Mouse (Mus musculus) mesoderm, embryonic 11.5 days (tissue): Measurements from ENCODE around the gene 1700018F24Rik.
A peak's percentile ranks its signal among the peaks of the same experiment; 100 is the strongest.
"Not testable (repeated sequence)": the region's sequence is repeated elsewhere in the genome, so short reads cannot be mapped to it uniquely, and the experiment has no call there.

Experiments
- DNase-seq: peaks from one replicate; pipeline ENCODE4 v3.0.0-alpha.2; 2012; ENCODE audit warnings: low read depth, low spot score

The 1700018F24Rik gene

GRCm38 (mm10) chr5:145042690-145043089 lies at the start of gene 1700018F24Rik:
1700018F24Rik (plus strand) TSS chr5:145042990.
- DNase-seq, result not testable (repeated sequence)

GRCm38 (mm10) chr5:144998491-144998890 lies 44.3 kb upstream of the 1700018F24Rik start:
- peak; percentile 51 for DNase-seq

DNA sequence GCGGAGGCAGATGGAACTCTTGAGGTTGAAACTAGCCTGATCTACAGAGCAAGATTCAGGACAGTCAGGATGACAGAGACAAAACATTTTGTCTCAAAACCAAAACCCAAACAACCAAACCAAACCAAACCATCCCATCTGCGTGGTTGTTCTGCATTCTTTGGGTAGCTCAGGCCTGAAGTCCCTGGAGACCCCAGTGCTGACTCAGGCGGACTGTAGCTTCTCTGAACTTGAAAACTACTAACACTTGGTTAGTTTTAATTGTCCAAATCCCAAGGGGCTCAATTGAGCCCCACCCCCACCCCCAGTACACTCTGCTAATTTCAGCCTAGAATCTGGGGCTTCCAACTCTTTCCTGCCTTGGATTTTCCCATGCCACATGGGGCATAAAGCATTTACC lies 39.4 kb upstream of the 1700018F24Rik start:
- no peak for DNase-seq

- no peak for DNase-seq
These were observed 38.3 kb upstream of the 1700018F24Rik start for GRCm38 (mm10) chr5:145004495-145004894.

DNA sequence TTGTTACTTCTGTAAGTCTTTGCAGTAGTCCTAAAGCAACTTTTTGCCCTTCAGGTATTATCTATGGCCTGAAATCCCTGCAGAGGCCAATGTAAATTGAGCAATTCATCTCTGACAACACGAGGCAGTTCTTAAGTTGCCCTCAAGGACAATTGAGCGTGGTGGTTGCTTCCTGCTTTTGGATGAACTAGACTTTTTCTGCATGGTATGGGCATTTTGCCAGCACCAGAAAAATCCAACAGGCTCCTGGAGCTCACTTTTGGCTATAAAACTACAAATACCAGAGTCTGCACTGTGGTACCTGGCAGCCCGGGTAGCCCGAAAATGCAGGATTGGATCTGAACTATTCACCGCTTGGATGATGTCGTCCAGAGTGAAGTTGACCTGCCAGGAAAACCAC lies 37.2 kb upstream of the 1700018F24Rik start:
- no peak for DNase-seq

DNA sequence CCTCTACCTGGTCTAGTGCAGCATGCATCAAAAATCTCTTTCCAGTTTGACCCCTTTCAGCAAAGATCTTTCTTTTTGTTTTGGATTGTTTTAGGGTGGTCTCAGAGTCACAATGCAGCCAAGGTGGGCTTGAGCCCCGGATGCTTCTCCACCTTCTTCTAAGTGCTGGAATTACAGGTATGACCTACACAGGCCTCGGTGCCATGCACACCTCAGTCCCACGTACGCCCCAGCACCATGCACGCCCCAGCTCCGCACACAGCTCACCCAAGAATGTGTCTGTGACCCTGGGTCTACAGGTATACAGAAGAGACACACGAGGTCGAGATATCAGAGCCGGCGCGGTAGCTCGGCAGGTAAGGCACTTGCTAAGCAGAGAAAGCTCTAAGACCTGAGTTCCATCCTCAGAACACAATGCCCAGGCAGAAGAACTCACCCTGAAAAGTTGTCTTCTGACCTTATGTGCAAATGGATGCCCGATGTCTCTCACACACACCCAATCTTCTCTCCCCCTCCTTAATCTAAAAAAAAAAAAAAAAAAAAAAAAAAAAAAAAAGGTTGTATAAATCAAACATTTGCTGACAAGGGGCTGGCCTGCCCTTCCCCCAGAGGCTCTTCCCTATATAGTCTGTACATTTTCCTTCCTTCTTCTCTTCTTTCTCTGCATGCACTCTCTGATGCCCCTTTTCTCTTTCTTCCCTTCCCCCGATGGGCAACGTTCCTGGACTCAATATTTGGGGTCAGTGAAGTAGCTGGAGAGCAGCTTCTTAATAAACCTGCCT lies 33.7 kb upstream of the 1700018F24Rik start:
- DNase-seq, result no peak

- DNase-seq, result no peak
These were observed 28.5 kb upstream of the 1700018F24Rik start for GRCm38 (mm10) chr5:145014278-145014677.

GRCm38 (mm10) chr5:145016761-145017160 lies 26.0 kb upstream of the 1700018F24Rik start:
- DNase-seq, result not testable (repeated sequence)

GRCm38 (mm10) chr5:145020254-145020653 lies 22.5 kb upstream of the 1700018F24Rik start:
- not testable (repeated sequence) for DNase-seq

GRCm38 (mm10) chr5:145020712-145021111 lies 22.1 kb upstream of the 1700018F24Rik start:
- not testable (repeated sequence) for DNase-seq

GRCm38 (mm10) chr5:145030476-145030875 lies 12.3 kb upstream of the 1700018F24Rik start:
- not testable (repeated sequence) for DNase-seq

DNA sequence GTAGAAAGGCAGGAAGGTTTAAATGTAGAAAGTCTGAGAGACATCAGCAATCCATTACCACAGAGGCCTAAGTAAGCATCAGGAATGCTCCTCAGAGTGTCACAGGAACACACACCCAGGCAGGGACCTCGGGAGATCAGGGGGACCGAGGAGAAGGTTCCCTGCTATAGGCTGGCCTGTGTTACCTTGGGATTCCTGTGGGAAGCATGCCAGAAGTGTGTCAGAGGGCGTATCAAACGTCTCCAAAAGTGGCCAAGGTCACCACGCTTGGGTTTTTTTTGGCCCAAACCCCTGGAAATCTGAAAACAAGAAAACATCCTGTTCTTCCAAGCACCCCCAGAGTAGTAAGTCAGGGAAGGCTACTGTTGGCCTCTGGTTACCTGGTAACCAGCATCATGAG lies 10.4 kb upstream of the 1700018F24Rik start, which contains the start of gene Gm4871:
Gene Gm4871 (minus strand): TSS at position 364 of the 400 bp plus-strand sequence.
- DNase-seq, result not testable (repeated sequence)

GRCm38 (mm10) chr5:145041628-145042027 lies 1.2 kb upstream of the 1700018F24Rik start:
- peak; percentile 53 for DNase-seq

- DNase-seq, result not testable (repeated sequence)
These were observed 11.4 kb downstream of the 1700018F24Rik start for GRCm38 (mm10) chr5:145054187-145054586.

DNA sequence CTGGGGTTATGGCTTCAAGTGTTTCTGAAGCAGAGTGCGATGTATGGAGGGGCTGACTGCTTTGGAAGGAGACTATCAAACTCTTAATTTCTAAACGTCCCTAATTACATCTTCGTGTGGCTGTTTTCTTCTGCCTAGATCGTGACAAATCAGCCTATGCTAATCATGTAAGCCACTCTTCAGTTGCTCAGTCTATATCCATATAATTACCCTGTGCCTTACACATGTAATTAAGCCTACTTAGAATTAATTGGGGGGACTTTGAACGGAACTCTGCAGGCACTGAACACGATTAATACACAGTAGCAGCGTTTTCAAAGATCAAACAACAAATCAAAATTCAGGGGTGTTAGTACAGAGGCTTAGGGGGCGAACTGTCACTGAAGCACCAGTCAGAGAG lies 15.1 kb downstream of the 1700018F24Rik start:
- no peak for DNase-seq

DNA sequence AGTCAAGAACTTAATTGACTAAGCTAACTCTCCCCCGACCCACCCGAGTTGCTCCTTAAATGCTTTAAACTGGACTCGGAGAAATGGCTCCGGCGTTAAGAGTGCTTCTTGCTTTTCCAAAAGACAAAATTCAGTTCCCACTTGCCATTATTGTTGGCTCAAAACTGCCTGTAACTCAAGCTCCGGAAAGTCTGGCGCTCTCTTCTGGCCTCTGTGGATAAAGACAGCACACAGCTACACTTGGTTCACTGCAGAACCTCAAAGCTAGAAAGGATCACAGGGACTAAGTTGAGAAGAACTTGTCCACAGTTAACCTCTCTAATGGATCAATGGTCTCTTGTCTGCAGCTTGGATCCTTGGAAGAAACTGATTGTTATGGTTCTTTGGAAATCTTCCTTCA lies 15.9 kb downstream of the 1700018F24Rik start:
- no peak for DNase-seq

- DNase-seq, result no peak
These were observed 16.7 kb downstream of the 1700018F24Rik start for GRCm38 (mm10) chr5:145059524-145059923.

DNA sequence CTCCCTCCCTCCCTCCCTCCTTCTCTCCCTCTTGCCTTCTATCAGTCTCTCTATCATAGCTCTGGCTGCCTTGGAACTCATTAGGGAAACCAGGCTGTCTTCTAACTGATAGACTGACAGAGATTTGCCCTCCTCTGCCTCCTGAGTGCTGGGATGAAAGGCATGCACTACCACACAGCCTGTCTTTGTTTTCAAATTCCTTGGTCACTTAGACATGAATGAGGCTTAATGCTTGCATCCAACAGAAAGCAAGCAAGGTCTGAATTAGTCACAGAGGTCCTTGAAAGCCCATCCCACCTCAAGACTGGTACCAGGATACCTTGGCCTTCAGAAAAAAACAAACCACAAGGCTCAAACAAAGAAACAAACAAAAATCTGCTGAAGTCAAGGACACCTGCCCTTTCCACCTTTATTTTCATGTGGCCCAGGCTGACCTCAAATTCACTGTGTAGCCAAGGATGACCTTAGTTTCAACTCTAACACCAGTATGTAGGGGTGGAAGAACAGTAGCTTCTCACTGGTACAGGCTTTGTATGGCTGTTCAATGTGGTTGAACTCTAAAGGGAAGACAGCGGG lies 22.1 kb downstream of the 1700018F24Rik start:
- no peak for DNase-seq

DNA sequence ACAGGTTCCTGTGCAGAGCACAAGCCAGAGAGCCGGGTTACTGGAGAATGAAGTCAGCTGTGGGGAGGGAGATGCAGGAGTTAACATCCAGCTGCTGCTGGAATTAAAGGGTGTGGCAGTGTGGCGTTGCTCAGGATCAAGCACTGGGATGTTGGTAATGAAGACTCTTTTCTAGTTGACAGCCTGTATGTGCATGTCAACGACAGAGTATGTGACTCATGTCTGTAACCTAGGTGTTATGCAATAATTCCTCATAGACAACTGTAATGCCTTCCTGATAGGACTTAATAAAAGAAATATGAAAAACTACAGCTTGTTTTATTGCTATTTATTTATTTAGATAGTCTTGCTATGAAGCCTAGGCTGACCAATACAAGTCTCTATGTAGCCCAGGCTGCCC lies 26.1 kb downstream of the 1700018F24Rik start:
- no peak for DNase-seq

GRCm38 (mm10) chr5:145069707-145070106 lies 26.9 kb downstream of the 1700018F24Rik start:
- peak; percentile 87 for DNase-seq

GRCm38 (mm10) chr5:145071342-145071741 lies 28.6 kb downstream of the 1700018F24Rik start:
- peak; percentile 27 for DNase-seq

DNA sequence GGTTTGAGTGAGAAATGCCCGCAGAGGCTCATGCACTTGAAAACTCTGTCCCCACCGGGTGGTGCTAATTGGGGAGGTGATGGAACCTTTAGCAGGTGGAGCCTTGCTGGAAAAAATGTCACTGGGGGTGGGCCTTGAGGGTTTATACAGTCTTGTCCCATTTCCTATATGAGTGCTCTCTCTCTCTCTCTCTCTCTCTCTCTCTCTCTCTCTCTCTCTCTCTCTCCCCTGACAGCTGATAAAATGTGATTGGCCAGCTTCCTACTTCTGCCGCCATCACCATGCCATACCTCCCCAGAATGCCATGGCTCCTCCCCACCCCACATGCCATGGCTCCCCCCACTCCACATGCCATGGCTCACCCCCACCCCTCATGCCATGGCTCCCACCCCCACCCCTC lies 32.3 kb downstream of the 1700018F24Rik start:
- no peak for DNase-seq
